Mouse (Mus musculus): ENCODE results near the gene Mast2. TPM values are rescaled to one million over a fixed set of nuclear protein-coding genes. Genes with fewer than 3 reads are reported as not detected.
A peak's percentile ranks its signal among the peaks of the same experiment; 100 is the strongest.

Mast2 gene
- 100 to 1,000 TPM in 3 of 26 experiments, 10 to 100 TPM in 23; 34.3 to 155 (median 54.5) TPM for total RNA-seq (2018; cell fraction: chromatin; rRNA removed)
- total RNA-seq (2018; cell fraction: cytosol; rRNA removed) = 10 to 100 TPM; 13.8 to 22.7 (median 16.9) TPM
- total RNA-seq (2018; cell fraction: nucleus; rRNA removed) = 100 to 1,000 TPM in 1 of 26 experiments, 10 to 100 TPM in 25; 28.2 to 140 (median 37.6) TPM
- polyA plus RNA-seq (2018) = 9.9 to 19.9 TPM (median 12.8 TPM) in 3 replicates

DNA sequence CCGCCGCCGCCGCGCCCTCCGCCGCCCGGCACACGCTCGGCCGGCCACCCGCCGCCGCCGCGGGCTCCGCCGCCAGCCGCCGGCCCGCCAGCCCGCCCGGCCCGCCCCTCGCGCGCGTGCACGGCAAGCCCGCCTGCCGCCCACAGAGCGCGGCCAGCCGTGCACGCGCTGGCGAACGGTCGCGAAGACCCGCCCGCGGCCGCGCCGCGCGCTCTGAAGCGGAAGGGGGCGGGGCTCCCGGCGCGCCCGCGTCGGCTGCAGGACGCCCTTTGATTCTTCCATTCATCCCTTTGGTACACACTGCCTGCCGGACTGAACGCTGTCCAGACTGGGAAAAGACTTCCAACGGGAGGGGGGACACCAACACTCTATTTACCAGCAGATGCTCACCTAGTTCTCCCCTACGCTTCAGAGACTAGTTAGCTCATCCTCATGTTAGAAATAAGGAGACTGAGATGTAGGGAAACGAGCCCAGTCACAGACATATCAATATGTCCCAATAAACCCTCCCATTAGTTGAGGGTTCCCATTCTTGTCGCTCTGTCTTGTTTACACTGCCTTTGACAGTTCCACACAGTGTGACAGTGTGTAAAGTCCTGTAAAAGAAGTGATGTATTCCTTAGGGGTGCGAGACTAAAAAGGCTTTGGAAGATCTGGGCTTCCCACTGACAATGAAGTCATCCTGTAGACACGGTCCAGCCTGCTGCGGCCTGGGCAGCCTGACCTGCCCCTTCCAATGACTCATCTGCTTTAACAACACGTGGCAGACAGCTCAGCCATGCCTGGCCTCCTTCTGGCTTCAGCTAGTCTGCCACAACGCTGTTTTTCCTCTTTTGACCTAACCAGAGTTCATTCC lies at the start of gene Mast2:
Gene Mast2, minus strand, starts transcription at position 58 of the 856 bp plus-strand sequence.
- 3% methylated on average over 59 of the region's 68 CpGs for WGBS (ENCODE audit: missing documents)
- peak within 1 kb of the TSS; percentile 57 for H3K4me3 ChIP-seq (ENCODE audit: inconsistent target)
- no peaks in the 10 kb centered on the region for H3K36me3 ChIP-seq (ENCODE audit: inconsistent target)
- H3K27ac ChIP-seq = peak within 1 kb of the TSS; percentile 62
- H3K79me2 ChIP-seq (ENCODE audit: inconsistent target) = peaks cover 41% of the 10 kb centered on the region

DNA sequence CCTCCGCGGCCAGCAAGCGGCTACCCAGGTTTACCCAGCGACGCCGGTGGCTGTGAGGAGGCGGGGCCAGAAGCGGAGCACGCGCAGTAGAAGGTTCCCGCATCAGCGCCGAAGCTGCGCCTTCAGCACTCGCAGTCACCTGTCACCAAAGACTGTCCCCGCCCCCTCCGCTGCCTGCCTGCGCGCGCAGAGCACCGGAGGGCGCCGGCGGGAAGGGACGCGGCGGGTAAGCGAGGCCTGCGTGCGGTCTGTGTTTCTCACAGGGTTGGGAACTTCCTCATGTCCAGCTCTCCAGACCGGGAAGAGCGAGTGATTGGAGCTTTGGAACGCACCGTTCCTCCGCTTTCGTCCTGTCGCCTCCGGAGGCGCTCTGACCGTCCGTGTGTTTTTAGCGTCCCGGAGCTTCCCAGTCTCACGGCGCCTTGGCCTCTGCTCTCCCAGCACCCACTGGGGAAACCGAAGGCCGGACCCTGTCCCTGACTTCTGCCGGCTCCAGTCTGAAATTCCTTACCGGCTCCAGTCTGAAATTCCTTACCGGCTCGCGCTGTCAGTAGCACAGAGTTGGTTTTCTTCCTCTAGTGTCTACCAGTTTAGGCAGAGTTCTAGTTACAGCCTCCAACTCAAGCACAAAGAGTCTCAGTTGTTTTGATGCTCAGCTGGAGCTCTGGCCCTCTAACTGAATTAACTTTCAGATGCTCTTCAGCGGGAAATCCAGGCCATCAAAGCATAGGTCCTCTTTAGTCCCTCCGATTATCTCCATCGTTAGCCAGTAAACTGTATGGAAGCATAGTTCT lies 43.6 kb upstream of the Mast2 start, which contains the start of gene Ipp:
Gene Ipp, plus strand, starts transcription at position 125 of the 794 bp plus-strand sequence.
- Histone ChIP-seq H3K36me3 (ENCODE audit: inconsistent target) (no peaks in the 10 kb centered on the region), H3K27ac (peak within 1 kb of the TSS; percentile 76)
- WGBS (ENCODE audit: missing documents) = under 1% methylated on average over 55 of the region's 55 CpGs

DNA sequence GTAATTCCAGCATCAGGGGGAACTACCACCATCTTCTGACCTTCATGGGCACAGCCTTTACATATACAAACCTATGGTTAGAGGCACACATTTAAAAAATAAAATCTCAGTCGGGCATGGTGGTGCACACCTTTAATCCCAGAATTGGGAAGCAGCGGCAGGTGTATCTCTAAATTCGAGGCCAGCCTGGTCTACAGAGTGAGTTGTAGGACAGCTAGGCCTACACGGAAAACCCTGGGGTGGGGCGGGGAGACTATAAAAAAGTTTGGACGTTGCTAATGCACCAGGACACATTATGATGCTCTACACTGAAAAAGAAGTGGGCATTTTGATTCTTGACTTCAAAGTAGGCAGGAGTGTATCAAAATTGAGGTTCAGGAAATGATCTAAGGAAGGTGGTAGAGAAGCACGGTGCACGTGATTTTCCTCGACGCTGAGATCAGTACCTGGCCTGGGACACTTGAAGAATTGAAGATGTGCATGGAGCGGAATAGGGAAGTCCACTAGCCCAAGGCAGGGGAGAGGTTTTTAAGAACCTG lies 43.0 kb upstream of the Mast2 start:
- no peaks in the 10 kb centered on the region for H3K36me3 ChIP-seq (ENCODE audit: inconsistent target)
- 35% methylated on average over 11 of the region's 11 CpGs for WGBS (ENCODE audit: missing documents)
- H3K4me3 ChIP-seq (ENCODE audit: inconsistent target) = peak overlapping the region; percentile 37
- H3K79me2 ChIP-seq (ENCODE audit: inconsistent target) = no peaks in the 10 kb centered on the region
- H3K27ac ChIP-seq = 0 out of 2 replicates have a peak overlapping the region, but pooled peaks have one; percentile 15

More for the DNA sequence above, 43.6 kb upstream of the Mast2 start, which contains the start of gene Ipp:
- Histone ChIP-seq H3K4me3 (ENCODE audit: inconsistent target) (peak within 1 kb of the TSS; percentile 70), H3K79me2 (ENCODE audit: inconsistent target) (no peaks in the 10 kb centered on the region)

DNA sequence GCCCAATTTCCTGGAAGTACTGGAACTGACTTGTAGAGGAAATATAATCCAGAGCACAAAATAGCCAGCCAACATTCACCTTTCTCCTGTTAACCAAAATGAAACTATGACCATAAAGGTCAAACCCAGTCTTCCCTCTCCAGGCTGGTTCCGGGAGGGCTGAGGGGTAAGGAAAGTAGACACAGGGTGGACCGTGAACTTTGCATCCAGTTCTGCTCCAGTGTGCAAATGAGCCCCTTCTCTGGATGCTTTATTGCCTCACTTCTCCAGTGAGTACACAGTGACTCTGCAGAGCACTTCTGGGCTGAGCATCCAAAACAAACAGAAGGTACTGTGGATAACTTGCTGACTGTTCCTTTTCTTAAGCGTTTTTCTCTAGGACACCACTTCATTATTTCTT lies 36.0 kb upstream of the Mast2 start:
- Histone ChIP-seq H3K79me2 (ENCODE audit: inconsistent target) (no peaks in the 10 kb centered on the region), H3K27ac (no peak overlapping the region), H3K4me3 (ENCODE audit: inconsistent target) (no peak overlapping the region), H3K36me3 (ENCODE audit: inconsistent target) (no peaks in the 10 kb centered on the region)
- WGBS (ENCODE audit: missing documents) = 84% methylated on average over 3 of the region's 3 CpGs

DNA sequence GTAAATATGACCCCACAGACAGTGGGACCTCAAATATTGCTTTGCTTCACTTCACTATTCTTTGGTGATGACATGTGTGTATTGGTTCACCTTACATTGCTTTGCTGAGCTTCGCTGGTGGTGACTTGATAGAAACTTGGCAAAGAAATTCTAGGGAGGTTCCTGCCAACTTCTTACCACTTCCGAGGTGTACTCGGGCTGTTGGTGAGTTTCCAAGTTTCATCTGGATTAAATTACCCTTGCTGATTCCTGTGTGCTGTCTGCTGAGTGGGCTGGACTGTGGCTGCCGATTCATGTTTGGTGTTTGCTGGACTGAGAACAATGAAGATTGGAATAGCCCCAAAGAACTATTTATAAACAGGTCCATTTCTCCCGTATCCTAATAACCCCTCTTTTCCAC lies 29.7 kb upstream of the Mast2 start:
- no peaks in the 10 kb centered on the region for H3K79me2 ChIP-seq (ENCODE audit: inconsistent target)
- H3K27ac ChIP-seq = no peak overlapping the region
- H3K36me3 ChIP-seq (ENCODE audit: inconsistent target) = no peaks in the 10 kb centered on the region
- 85% methylated on average over 5 of the region's 5 CpGs for WGBS (ENCODE audit: missing documents)
- no peak overlapping the region for H3K4me3 ChIP-seq (ENCODE audit: inconsistent target)

- WGBS (ENCODE audit: missing documents) = 40% methylated on average over 4 of the region's 4 CpGs
- no peaks in the 10 kb centered on the region for H3K79me2 ChIP-seq (ENCODE audit: inconsistent target)
- H3K27ac ChIP-seq = no peak overlapping the region
- no peaks in the 10 kb centered on the region for H3K36me3 ChIP-seq (ENCODE audit: inconsistent target)
- H3K4me3 ChIP-seq (ENCODE audit: inconsistent target) = no peak overlapping the region
Observed at GRCm38 (mm10) chr4:116492460-116492859, 28.5 kb upstream of the Mast2 start.

DNA sequence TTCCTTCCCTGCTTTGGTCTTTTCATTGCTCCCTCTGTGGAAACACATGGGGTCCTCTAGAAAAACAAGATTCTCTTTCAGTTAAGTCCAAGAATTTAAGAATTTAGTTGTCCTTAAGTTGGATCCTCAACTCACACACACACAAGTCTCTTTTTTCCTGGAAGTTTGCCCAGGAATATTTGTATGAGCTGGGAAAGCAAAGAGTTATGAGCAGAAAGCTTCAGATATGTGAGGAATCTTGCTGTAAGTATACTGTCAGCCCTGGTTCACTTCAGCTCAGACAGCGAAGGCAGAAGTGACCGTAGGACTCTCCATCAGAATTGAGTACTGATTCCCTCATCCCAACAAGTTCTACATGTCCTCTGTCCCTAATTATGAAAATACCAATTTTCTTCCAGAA lies 27.9 kb upstream of the Mast2 start:
- H3K27ac ChIP-seq = no peak overlapping the region
- WGBS (ENCODE audit: missing documents) = 96% methylated on average over 2 of the region's 2 CpGs

GRCm38 (mm10) chr4:116491119-116491536 lies 27.1 kb upstream of the Mast2 start:
- Histone ChIP-seq H3K36me3 (ENCODE audit: inconsistent target) (no peaks in the 10 kb centered on the region), H3K27ac (no peak overlapping the region), H3K4me3 (ENCODE audit: inconsistent target) (no peak overlapping the region), H3K79me2 (ENCODE audit: inconsistent target) (no peaks in the 10 kb centered on the region)
- 37% methylated on average over 2 of the region's 2 CpGs for WGBS (ENCODE audit: missing documents)

More for the DNA sequence above, 27.9 kb upstream of the Mast2 start:
- no peak overlapping the region for H3K4me3 ChIP-seq (ENCODE audit: inconsistent target)
- no peaks in the 10 kb centered on the region for H3K79me2 ChIP-seq (ENCODE audit: inconsistent target)
- no peaks in the 10 kb centered on the region for H3K36me3 ChIP-seq (ENCODE audit: inconsistent target)

- H3K36me3 ChIP-seq (ENCODE audit: inconsistent target) = no peaks in the 10 kb centered on the region
- WGBS (ENCODE audit: missing documents) = 89% methylated on average over 2 of the region's 2 CpGs
- no peak overlapping the region for H3K27ac ChIP-seq
- H3K4me3 ChIP-seq (ENCODE audit: inconsistent target) = no peak overlapping the region
- no peaks in the 10 kb centered on the region for H3K79me2 ChIP-seq (ENCODE audit: inconsistent target)
Observed at GRCm38 (mm10) chr4:116483476-116483875, 19.5 kb upstream of the Mast2 start.

- no peaks in the 10 kb centered on the region for H3K36me3 ChIP-seq (ENCODE audit: inconsistent target)
- no peak overlapping the region for H3K4me3 ChIP-seq (ENCODE audit: inconsistent target)
- 79% methylated on average over 2 of the region's 2 CpGs for WGBS (ENCODE audit: missing documents)
- no peak overlapping the region for H3K27ac ChIP-seq
- no peaks in the 10 kb centered on the region for H3K79me2 ChIP-seq (ENCODE audit: inconsistent target)
Observed at GRCm38 (mm10) chr4:116481322-116481721, 17.3 kb upstream of the Mast2 start.

DNA sequence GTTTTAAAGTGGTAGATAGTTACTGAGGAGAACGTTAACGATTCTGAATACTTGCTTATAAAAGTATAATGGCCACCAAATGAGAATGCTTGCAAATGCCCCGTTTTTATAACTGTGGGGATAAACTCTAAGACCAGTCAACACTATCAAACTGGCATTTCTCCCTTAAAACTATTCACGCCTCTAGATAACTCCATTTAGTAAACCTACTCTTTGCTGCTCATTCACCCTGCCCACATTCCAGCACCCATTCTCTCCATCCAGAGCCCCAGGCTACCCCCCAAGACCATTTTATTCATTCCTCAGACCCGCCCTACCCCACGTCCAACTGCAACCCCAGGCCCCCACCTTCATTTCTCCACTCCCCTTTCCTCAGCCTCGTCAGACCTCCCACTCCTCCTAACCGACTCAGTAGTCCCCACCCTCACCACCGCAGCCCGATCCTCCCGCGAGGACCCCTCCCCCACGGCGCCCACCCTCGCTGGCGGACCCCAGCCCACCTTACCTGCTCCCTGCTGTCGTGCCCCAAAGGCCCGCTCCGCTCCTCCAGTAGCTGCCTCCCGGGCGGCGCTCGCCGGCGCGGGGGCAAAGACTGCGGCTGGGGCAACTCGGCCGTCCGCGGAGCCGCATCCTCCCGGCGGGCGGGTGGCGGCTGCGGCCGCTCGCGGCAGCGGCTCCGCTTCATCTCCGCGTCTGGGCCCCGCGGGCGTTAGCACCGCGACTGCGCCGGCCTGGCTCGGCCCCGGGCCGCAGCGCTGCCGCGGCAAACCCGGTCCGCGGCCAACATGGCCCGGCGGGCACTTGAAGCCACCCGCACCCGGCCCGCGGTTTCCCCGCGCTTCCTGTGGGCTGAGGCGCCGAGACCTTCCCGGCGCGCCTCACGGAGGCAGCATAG lies 505 bp downstream of the Mast2 start:
- H3K36me3 ChIP-seq (ENCODE audit: inconsistent target) = no peaks in the 10 kb centered on the region
- 1% methylated on average over 68 of the region's 74 CpGs for WGBS (ENCODE audit: missing documents)
- H3K79me2 ChIP-seq (ENCODE audit: inconsistent target) = peaks cover 49% of the 10 kb centered on the region
- H3K27ac ChIP-seq = no peak overlapping the region
- peak overlapping the region; percentile 57 for H3K4me3 ChIP-seq (ENCODE audit: inconsistent target)

DNA sequence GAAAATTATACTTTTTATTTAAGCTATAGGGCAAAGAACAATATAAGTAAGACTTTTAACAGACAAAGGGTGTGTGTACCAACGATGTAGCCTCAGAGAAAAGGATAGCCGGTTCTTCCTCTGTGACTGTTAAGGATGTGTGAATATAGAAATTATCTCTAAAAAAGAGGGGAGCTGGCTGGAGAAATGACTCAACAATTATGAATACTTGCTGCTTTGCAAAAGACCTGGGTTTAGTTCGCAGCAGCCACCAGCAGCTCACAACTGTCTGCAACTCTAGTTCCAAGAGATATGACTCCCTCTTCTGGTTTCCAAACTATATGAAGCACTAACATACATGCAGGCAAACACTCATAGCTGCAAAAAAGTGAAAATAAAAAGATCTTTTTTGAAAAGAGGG lies 2.0 kb downstream of the Mast2 start:
- no peak overlapping the region for H3K27ac ChIP-seq
- peaks cover 65% of the 10 kb centered on the region for H3K79me2 ChIP-seq (ENCODE audit: inconsistent target)
- WGBS (ENCODE audit: missing documents) = 97% methylated on average over 3 of the region's 3 CpGs
- H3K36me3 ChIP-seq (ENCODE audit: inconsistent target) = no peaks in the 10 kb centered on the region
- no peak overlapping the region for H3K4me3 ChIP-seq (ENCODE audit: inconsistent target)

DNA sequence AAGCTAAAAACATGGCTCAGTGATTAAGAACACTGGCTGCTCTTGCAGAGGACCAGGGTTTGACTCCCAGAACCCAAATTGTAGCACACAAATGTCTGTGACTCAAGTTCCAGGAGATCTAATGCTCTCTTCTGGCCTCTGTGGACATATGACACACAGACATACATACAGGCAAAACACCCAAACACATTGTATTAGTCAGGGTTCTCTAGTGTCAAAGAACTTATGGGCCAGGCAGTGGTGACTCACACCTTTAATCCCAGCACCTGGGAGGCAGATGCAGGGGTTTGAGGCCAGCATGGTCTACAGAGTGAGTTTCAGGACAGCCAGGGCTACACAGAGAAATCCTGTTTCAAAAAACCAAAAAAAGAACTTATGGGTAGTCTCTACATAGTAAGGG lies 12.4 kb downstream of the Mast2 start:
- Histone ChIP-seq H3K79me2 (ENCODE audit: inconsistent target) (peaks cover 50% of the 10 kb centered on the region; the same call in 1 of the 2 replicates), H3K4me3 (ENCODE audit: inconsistent target) (no peak overlapping the region), H3K36me3 (ENCODE audit: inconsistent target) (no peaks in the 10 kb centered on the region), H3K27ac (no peak overlapping the region)

Data from macrophage (primary cell).